Mouse (Mus musculus) right cerebral cortex, adult 2 months (tissue): ENCODE measurements around the gene Igsf9.

Experiments
- DNase-seq, 2 experiments: peaks; one replicate each; pipeline ENCODE4 v3.0.0; 2021 to 2022; ENCODE audit warnings: low spot score in 2 of 2

Igsf9 gene

DNA sequence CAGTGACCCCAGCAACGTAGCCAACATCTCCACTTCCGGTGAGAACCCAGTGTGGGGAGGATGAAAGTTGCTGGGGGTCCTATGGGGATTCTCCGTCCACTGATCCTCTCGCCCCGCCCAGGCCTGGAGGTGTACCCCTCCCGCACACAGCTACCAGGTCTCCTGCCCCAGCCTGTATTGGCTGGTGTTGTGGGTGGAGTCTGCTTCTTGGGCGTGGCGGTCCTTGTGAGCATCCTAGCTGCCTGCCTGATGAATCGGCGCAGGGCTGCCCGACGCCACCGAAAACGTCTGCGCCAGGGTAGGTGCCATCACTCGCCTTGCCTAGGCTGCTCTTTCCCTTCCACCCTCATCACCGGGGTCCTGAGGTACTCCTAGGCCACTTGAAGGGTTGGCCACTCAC is 14.4 kb downstream of the Igsf9 start:
- no peak for DNase-seq

DNA sequence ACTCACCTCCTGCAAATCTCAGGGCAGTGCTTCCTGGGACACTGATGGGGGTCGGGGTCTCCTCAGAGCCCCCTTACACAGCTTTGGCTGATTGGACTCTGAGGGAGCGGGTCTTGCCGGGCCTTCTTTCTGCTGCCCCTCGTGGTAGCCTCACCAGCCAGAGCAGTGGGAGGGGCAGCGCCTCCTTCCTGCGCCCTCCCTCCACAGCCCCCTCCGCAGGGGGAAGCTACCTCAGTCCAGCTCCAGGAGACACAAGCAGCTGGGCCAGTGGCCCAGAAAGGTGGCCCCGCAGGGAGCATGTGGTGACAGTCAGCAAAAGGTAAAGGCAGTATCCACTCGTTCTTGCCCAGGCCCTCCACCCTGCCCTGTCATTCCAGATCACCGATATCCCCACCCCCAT is 15.8 kb downstream of the Igsf9 start:
- no peak for DNase-seq

DNA sequence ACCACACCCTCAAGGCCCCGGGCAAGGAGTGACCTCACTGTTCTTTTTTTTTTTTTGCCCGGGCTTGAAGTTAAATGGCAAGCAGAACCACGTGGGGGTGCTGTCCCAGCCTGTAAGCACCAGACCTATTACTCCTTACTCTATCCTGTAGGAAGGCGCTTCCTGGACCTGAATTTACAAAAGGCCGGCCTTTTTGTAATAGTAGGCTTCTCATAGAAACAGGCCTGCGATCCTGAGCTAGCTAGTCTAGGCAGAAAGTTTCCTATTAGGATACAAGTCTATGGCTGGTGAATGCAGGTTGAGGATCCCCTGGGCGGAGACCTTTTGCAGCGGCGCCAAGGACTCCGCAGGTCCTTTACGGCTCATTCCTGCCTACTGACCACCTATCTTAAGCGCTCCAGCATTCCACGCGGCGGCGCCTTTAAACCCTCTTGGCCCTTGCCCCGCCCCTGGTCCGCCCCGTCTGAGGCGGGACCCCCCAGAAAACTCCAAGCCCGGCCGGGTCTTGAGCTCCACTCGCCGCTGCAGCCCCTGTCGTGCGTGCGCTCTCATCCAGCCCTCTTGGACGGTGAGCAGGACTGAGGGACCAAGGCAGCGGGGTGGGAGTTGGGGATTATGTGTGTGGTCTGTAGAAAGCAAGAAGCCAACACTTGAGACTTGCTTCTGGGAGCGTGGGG is 18.3 kb downstream of the Igsf9 start, which contains the start of gene Tagln2:
Gene Tagln2, plus strand, starts transcription at position 283 of the 677 bp plus-strand sequence.
- no peak for DNase-seq

DNA sequence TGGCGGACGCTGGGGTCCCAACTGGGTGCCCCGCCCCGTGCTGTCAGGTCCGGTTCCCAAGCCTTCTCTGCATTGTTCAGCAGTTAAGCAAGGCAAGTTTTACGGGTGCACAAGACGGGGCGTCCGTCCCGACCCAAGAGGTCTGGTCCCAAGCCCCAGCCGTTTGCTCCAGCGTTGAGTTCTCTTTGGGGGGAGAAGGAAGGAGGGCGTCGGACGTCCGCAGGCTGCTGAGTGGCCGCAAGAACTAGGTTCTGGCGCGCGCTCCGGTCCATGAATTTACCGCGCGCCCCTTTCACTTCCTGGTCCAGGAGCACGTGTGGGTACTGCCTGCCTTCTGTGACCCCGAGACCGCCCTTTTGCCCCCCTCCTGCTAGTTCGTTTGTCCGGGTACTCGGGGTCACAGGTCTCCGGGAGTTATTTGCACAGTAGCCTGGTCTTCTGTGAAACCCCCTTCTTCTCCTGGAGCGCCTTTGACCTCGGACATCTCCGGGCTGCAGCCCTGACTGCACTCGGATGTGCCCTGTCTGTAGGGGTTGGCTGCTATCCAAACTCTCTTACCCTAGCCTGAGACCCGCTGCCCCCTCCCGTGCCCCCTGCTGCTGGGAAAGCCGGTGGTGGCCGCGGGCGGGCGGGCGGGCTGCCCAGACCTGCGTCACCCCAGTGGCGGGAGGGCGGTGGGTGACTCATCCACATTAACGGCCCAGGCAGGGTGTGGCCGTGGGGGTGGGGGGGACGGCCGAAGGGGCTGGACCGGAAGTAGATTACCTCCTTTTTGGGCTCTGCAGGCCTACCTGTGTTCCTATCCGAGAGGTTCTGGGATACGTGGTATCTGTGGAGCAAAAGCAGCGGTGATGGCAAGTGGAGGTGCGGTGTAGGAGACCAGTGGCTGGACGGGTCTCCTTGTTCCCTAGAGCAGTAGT is 19.1 kb downstream of the Igsf9 start:
- no peak for DNase-seq

DNA sequence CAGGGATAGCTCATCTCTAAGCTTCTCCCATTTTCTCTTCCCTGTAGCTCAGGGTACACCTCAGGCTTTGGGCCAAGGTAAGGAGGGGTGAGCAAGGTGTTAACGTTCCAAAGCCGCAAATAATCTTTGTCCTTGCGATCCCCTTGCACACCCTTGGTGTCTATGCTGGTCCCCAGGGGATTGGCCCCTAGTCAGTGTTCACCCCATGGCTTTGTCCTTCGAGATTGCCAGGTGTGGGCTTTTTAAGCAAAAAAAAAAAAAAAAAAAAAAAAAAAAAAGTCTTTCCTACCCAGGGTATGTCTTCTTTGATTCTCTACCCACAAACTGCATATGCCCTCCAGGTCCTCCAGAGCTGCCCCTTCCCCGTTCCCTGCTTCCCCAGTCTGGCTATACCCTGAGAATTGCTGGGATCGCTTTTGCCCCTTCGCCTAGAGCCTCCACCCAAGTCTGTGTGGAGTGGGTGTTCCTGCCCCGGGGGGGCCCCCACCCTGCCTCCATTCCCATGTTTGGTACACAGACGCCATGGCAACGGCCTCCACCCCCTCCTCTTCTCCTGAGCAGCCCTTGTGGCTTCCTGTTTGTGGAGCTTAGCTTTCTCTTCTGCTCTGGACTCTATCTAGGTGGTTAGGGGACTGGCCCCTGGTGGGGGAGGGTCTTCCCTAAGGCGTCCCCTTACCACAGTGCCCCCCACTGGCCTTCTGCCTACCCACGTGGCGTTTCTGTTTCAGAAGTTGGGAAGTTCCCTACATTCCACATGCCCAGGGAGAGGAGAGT is 20.0 kb downstream of the Igsf9 start:
- DNase-seq: no peak

DNA sequence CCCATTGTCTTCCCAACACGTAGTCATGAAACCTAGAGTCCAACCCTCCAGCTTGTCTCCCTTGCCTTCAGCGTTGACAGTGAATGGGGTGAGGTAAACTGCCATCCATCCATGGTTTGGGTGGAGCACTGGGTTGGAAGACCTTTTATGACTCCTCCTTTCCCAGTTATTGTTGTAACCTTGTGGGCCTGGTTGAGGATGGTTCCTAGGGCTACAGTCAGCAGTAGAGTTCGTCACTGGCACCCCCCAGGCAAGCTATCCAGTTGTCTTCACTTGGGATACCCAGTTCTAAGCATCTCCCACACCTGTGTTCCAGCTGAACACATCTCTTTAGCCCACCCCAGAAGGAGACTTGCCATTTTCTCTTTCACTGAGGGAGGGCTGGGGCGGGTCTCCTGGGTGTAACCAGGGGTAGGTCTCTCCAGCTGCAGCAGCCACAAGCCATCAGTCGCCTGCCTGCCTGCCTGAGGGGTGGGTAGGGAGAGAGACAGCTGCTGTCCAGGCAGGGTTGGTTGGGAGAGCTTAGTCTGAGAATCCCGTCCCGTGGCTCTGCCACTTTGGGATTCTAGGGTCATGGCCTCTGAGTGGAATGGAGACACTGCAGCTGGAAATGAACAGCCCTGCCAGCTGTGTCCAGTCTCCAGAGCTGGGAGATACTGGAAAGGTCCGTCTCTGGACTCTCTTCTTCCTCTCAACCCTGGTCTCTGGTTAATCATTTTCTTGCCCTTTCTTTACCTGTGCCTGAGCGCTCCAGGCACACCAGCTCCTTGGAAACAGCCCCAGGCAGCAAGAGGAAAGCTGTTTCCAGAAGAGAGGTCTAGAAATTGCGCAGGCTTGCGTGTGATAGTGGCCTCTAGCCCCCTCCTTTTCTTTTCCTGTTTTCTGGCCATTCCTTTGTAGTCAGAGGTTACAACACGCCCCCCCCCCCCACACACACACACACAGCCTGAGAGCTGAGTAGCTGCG is 20.8 kb downstream of the Igsf9 start:
- no peak for DNase-seq

DNA sequence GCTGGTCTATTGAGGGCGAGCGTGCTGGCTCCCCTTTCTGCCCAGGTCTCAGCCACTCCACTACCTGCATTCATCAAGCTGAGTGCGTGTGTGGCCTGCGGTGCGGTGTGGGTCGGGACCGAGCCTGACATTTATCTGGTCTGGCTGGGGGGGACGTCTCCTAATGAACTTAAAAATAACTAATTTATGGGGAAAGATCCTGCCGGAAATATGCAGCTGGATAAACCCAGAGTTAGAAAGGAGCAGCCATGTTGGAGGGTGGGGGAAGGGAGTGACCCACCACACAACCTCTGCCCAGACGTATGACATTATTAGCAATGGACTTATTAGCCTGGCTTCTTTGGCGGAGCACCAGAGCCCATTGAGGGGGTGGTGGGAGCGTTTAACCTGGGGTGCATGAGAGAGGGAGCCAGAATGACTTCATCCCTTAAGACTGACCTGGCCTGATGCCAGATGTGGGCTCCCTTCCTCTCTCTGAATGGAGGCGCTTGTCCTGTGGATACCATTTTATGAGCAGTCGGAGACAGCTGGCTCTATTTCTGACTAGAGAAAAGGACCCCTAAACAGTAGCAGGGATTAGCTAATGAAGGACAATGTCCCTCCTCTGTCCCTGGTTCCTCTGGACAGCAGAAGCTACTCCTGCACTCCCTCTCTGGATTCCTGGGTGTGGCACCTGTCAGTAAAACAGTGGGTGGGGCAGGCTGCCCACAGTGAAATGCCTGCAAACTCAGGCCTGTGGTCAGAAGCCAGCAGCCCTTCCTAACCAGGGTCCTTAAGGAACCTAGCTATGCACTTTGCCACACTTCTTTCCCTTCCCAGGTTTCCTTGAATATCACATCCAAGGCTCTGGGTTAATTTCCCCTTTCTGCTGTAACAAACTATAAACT is 21.8 kb downstream of the Igsf9 start:
- DNase-seq: no peak

DNA sequence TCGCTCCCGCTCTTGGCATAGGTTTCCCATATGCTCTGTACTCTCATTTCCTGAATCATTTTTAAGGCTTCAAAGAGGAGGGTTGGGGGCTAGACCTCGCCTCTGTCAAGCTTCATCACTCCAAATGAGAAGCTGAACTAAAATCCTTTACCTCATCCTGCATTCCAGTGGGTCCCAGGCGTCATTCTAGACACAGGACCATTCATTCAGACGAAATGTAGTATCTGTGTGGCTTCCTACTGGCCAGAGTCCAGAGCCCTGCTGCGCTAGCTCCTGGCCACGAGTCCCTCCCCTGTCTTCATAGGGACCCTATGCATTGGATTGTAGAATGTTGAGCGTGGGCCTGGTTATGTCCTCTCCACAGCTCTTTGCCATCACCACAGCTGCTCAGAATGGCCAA is 23.2 kb downstream of the Igsf9 start:
- no peak for DNase-seq

DNA sequence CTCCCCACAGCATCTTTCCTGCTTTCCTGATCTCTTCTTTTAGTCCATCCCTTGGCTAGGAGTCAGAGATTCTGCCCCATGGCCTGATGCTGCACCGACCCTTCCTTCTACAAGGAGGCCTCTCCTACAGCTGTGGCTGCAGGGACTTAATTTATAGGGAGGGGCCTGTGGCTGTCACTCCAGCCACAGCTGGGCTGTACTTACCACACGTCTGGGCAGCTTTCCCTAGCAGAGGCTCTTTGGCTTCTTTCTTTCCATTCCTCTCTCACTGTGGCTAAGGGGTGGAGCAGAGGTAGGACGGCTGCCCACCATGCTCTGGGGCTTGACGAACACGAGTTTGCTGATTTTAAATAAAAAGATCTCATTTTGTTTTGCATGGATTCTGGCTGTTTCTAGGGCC is 25.4 kb downstream of the Igsf9 start:
- no peak for DNase-seq

DNA sequence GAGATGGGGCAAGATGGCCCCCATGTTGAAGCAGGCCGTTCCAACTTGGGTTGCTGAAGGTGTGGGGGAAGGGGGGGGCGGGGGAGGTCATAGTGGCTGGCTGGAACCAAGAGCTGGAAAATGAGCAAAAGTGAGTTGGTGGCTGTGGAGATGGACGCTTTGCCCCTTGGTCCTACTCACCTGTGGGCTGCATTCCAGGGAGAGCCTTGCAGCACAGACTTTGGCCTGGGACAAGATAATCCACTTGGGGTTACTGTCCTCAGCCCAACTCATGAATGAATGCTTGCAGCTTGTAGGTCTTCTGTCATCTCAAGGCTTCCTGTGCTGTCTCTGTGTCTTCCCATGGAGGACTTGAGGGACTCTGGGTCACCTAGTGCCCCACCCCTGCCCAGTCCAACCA is 26.1 kb downstream of the Igsf9 start:
- DNase-seq: no peak

DNA sequence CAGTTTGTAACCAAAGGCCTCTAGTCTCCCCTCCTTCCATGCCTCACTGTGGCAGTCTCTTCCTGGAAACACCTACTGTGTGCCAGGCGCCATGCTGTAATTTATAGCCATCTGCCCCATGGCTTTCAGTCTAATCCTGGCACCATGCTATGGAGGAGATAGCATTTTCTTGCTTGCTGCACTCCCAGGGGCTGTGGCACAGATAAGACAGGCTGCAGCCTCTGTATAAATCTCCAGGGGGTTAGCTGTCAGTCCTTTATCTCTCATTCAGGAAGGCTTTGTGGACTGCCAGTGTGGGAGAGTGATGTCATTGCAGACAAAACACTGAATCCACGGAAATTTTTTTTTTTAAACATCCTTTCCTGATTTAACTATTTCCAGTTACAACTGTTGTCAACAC is 26.6 kb downstream of the Igsf9 start:
- DNase-seq: no peak

DNA sequence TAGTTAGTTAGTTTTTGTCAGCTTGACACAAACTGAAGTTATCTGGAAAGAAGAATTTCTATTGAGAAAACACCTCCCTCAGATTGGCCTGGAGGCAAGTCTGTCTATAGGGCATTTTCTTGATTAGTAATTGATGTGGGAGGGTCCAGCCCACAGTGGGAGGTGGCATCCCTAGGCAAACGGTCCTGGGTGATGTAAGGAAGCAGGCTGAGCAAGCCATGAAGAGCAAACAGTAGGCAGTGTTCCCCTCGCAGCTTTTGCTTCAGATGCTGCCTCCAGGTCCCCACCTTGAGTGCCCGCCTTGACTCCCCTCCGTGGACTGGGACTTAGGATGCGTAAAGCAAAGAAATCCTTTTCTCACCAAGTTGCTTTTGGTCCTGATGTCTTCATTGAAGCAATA is 27.6 kb downstream of the Igsf9 start:
- DNase-seq: no peak

DNA sequence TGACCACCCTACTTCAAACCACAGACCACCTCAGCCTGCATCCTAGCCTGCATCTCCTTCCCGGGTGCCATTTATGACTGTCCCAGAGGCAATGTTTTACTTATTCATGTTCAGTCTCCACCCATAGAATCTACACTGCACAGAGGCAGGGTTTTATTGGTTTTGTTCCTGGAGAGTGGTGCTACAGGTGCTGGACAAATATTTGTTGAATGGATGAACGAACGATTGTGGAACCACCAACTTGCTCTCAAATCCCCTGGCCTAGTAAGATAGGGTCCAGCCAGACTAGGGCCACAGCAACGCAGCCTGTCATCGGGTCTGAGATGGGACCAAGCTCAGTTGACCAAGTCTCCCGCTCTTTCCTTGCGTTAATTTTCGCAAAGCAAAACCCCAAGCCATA is 28.4 kb downstream of the Igsf9 start:
- no peak for DNase-seq

DNA sequence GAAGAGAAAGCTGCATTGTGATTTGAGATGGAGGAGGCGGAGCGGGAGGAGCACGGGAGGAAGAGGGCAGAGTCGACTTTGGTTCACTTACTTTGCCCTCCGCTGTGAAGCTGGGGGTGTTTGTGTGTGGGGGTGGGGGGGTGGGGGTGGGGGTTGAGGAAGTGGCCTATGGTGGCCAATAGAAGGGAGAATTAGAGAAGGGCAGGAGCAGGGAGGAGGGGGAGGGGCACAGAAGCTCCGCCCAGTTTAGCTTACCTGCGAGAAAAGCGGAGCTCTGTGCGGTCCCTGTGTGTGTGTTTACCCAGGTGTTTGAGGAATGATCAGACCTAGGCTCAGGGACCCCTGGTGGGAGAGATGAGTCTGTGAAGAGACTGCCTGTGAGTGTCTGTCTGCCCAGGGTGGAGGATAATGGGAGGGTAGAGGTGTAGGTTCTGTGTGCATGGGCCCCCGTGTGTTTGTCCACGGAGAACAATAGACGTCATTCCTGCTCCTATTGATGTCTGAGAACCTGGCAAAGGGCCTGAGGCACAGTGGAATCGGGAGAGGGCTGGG is 28.9 kb downstream of the Igsf9 start:
- no peak for DNase-seq

DNA sequence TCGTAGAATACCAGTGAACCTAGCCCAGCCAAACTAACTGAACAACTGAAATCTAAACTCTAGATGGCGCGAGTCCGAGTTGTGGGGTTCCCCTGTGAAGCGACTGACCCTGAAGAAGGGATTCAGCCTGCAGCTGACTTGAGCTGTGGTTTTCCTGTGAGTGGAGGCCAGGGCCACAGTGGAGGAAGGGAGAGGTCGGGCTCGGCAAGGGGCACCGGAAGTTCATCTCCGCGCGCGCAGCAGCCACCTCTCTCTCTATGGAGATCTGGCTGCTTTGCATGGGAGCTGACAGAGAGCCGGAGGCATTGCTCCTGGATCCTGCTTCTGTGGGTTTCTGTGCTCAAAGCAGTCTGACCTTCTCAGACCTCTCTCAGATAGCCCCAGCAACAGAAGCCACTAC is 31.4 kb downstream of the Igsf9 start:
- no peak for DNase-seq

DNA sequence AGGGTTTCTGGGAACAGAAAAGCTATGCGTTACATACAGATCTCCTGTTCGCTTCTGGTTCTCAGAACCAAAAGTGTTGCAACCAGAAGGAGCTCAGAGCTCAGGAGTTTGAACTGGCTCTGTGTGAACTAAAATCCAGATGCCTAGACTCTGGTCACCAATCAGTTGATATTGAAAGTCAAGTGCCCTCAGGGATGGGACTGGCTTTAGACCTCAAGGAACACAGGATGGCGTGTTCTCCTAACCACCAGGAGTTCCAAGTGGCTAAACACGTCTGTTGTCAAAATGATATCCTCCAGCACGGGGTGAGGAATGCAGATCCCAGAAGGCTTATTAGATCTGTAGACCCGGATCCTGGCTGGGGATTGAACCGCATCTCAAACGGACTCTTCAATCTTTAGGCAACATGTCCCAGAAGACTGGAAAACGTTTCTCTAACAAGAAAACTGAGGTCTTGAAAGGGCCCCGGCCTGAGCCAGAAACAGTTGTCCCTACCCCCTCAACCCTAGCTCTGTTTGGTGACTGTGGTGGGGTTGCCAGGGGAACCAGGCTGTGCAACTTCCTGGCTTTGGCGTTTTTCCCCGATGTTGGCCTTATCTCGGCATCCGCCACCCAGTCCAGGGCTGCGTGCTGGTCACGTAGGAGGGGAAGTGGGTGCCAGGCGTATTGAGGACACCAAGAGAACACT is 32.1 kb downstream of the Igsf9 start:
- DNase-seq: no peak

DNA sequence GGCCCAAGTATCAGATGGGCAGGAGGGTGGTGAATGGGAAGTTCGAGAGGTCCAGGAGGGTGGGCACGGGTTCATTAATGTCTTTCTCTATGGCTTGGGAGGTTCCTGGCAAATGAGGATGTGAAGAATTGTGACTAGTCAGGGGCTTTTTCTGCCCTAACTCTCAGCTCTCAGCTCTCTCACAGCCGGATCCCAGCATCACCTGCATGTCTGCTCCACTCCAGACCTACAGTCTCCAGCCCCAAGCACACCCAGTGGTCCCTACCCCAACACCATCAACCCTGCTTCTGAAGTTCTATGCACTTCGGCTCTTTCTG is 32.6 kb downstream of the Igsf9 start:
- DNase-seq: no peak

DNA sequence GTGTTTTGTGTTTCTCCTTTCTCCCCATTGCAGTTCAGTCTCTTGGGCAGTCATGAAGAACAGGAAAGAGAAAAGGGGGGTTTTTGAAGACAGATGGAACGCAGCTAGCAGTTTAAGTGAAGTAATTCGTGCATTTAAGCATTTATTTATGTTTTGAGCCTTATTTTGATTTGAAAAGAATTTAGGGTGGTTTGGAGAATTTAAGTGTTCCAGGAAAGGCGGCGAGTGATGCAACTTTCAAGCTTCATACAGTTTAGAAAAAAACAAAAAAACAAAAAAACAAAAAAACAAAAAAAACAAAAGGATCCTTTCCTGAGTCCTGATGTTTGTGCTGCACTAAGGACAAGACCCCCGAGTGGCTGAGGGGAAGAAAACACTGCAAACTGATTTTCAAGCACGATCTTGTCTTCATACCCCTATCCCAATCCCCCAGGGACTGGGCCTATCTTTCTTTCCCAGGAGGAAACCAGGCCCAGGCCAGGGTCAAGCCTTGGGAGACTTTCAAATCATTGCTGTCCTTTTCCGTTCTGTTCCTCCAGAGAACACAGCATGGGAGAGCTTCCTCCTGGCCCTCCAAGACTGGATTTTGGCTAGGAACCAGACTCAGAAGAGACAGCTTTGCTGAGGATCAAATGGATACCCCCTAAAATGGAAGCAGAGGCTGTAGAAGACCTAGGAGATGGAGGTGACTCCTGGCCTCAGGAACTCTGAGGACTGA is 33.1 kb downstream of the Igsf9 start:
- DNase-seq: no peak

DNA sequence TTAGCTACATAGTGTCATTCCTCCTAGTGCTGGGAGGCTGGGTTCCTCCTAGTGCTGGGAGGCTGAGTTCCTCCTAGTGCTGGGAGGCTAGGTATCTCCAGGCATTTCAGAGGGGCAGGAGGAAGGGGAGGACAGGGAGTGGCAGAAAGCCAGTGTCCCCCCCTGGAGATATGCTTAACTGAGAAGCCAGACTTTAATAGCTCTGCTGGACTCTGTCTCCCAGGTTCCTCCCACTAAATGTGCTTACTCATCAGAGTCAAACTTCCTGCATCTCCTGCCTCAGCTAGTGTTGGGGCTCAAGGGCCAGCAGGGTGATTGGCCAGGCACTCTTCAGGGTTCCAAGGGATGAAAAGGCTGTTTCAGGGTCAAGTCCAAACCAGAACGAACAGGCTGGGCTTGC is 33.8 kb downstream of the Igsf9 start:
- no peak for DNase-seq
